Mouse (Mus musculus) activated CD4-positive, CD25-positive, alpha-beta regulatory T cell, adult 9 weeks (primary cell): ENCODE measurements around the gene Alyref2. TPM values are rescaled to one million over a fixed set of nuclear protein-coding genes. Genes with fewer than 3 reads are reported as not detected.

Experiments used
- polyA plus RNA-seq: library from polyadenylated mRNA; unstranded; fragments of 100-300 nt; shearing (Covaris generic); gene quantifications from one replicate; pipeline ENCODE4 v1.2.1, GENCODE M21; 2017

Gene Alyref2
- 9.2 TPM for polyA plus RNA-seq

GRCm38 (mm10) chr1:171503250-171503591, at the start of gene Alyref2:
Gene Alyref2, plus strand, starts transcription at chr1:171503478.

GRCm38 (mm10) chr1:171535194-171535593, 31.9 kb downstream of the Alyref2 start, which contains the start of gene Itln1:
Gene Itln1, minus strand, starts transcription at chr1:171535294.

Other genes starting within 250 kb of the Alyref2 start
- gene B4galt3, start 233.2 kb upstream of the Alyref2 start, polyA plus RNA-seq = 44.0 TPM
- 71.0 TPM for gene Ppox, start 222.3 kb upstream of the Alyref2 start, polyA plus RNA-seq
- 63.3 TPM for gene Usp21, start 215.5 kb upstream of the Alyref2 start, polyA plus RNA-seq
- gene Ufc1, start 208.5 kb upstream of the Alyref2 start, polyA plus RNA-seq = 67.8 TPM
- 41.6 TPM for gene Dedd, start 174.3 kb upstream of the Alyref2 start, polyA plus RNA-seq
- 57.0 TPM for gene Nit1, start 157.8 kb upstream of the Alyref2 start, polyA plus RNA-seq
- gene Pfdn2, start 157.8 kb upstream of the Alyref2 start, polyA plus RNA-seq = 113 TPM
- 0.24 TPM for gene Klhdc9, start 142.7 kb upstream of the Alyref2 start, polyA plus RNA-seq
- gene Nectin4, start 133.4 kb upstream of the Alyref2 start, polyA plus RNA-seq = 0.17 TPM
- gene Arhgap30, start 114.5 kb upstream of the Alyref2 start, polyA plus RNA-seq = 268 TPM
- 97.6 TPM for gene Usf1, start 92.2 kb upstream of the Alyref2 start, polyA plus RNA-seq
- gene Tstd1, start 84.6 kb upstream of the Alyref2 start, polyA plus RNA-seq = 4.0 TPM
- gene F11r, start 65.9 kb upstream of the Alyref2 start, polyA plus RNA-seq = 0.40 TPM
- gene Itln1, start 31.8 kb downstream of the Alyref2 start, polyA plus RNA-seq = not detected
- gene Cd244a, start 55.7 kb downstream of the Alyref2 start, polyA plus RNA-seq = 0.35 TPM
- 179 TPM for gene Ly9, start 103.9 kb downstream of the Alyref2 start, polyA plus RNA-seq
- 17.1 TPM for gene Slamf7, start 149.6 kb downstream of the Alyref2 start, polyA plus RNA-seq
- gene Cd48, start 178.5 kb downstream of the Alyref2 start, polyA plus RNA-seq = 555 TPM